Mouse (Mus musculus): ENCODE data around the gene Pbx1.

GRCm38 (mm10) chr1:168275678-168276077 lies 156.4 kb downstream of the Pbx1 start:
- TF ChIP-seq TBP (IDR thresholded peaks at IDR 0.05; ENCODE audit: low read depth, low read length) (no peak), RCOR1 (IDR thresholded peaks at IDR 0.05; ENCODE audit: low read depth, low read length) (no peak), POLR2A (IDR thresholded peaks at IDR 0.05; ENCODE audit: control insufficient read depth in 1 of 2, insufficient read depth in 1 of 2, low read depth in 1 of 2, low read length in 2 of 2, poor library complexity in 1 of 2) (no peak), NRF1 (IDR thresholded peaks at IDR 0.05; ENCODE audit: insufficient read depth, low read depth, low read length, poor library complexity, severe bottlenecking) (no peak), USF2 (IDR thresholded peaks at IDR 0.05; ENCODE audit: borderline replicate concordance in 1 of 2, insufficient read depth in 1 of 2, low read depth in 1 of 2, low read length in 2 of 2) (no peak), BHLHE40 (IDR thresholded peaks at IDR 0.05; ENCODE audit: borderline replicate concordance, low read depth, low read length) (no peak), EP300 (IDR thresholded peaks at IDR 0.05; ENCODE audit: low read depth in 1 of 2, low read length in 2 of 2) (no peak)

Measured in MEL (cell line).